In genomic region chr3:57920090-57920432, GRCm38 (mm10) we compare ENCODE assay signal across 21 mouse cellular contexts.
DNase-seq lines count a peak whose midpoint lies in the region; ATAC-seq and TF ChIP-seq lines count a peak whose summit lies in the region.
"Had no signal": no experiment of that assay in that cellular context is flagged by ENCODE, and none has a peak within 500 bp of the region (broad histone marks: within the 10 kb centered on the region; RNA-seq: fewer than 3 reads in every experiment).

No protein-coding gene starts in this region.

- H3K27me3 ChIP-seq in forebrain, embryonic 13.5 days: no peaks in the 10 kb centered on the region
- H3K27me3 ChIP-seq in forebrain, embryonic 11.5 days (ENCODE audit: control insufficient read depth, insufficient read depth, low read length): no peaks in the 10 kb centered on the region
- no peaks in the 10 kb centered on the region for H3K27me3 ChIP-seq in forebrain, postnatal 0 days (ENCODE audit: insufficient read depth, low read length)
- H3K27me3 ChIP-seq in kidney, embryonic 14.5 days (ENCODE audit: control insufficient read depth, insufficient read depth, low read length): no peaks in the 10 kb centered on the region
- H3K27me3 ChIP-seq: CH12.LX; embryonic facial prominence, embryonic 12.5 days; heart, embryonic 15.5 days; hindbrain, embryonic 13.5 days; Patski had no signal

- peak; percentile 77 for ATAC-seq in forebrain, embryonic 13.5 days
- ATAC-seq in forebrain, embryonic 11.5 days (replicated peaks; ENCODE audit: low FRiP score): no peak
- peak; percentile 77 for ATAC-seq in forebrain, postnatal 0 days
- ATAC-seq in kidney, embryonic 14.5 days (ENCODE audit: low FRiP score, low TSS enrichment): no peak
- ATAC-seq: activated CD4-positive, CD25-positive, alpha-beta regulatory T cell, adult 4 months had no signal

- no peak for DNase-seq in forebrain, embryonic 11.5 days (ENCODE audit: low spot score)
- DNase-seq in retina, postnatal 1 day: peak; percentile 15
- no peak for DNase-seq in retina, embryonic 14.5 days (ENCODE audit: low spot score)
- DNase-seq in forebrain, postnatal 0 days: peak; percentile 24
- DNase-seq: adrenal gland, adult 8-10 months; cerebellum, adult 11-12 months; cerebellum, adult 9-10 months; cerebellum, postnatal 25 days; gastrocnemius, postnatal 14 days; heart, adult 2 months; heart, postnatal 14 days had no signal

- H3K4me3 ChIP-seq in forebrain, embryonic 13.5 days: no peak overlapping the region
- H3K4me3 ChIP-seq in forebrain, embryonic 11.5 days (ENCODE audit: low read depth, low read length): no peak overlapping the region
- H3K4me3 ChIP-seq in forebrain, postnatal 0 days (ENCODE audit: low read depth, low read length): no peak overlapping the region
- no peak overlapping the region for H3K4me3 ChIP-seq in kidney, embryonic 14.5 days (ENCODE audit: low read length)
- H3K4me3 ChIP-seq: embryonic facial prominence, embryonic 12.5 days; heart, adult 2 months; heart, embryonic 15.5 days; hindbrain, embryonic 13.5 days had no signal

- no peak overlapping the region for H3K9ac ChIP-seq in forebrain, embryonic 13.5 days
- H3K9ac ChIP-seq in forebrain, embryonic 11.5 days (ENCODE audit: low read length): no peak overlapping the region
- H3K9ac ChIP-seq in forebrain, postnatal 0 days: no peak overlapping the region
- H3K9ac ChIP-seq in kidney, embryonic 14.5 days (ENCODE audit: low read depth, low read length): no peak overlapping the region
- H3K9ac ChIP-seq: embryonic facial prominence, embryonic 12.5 days; heart, embryonic 15.5 days; hindbrain, embryonic 13.5 days had no signal

- WGBS in forebrain, embryonic 13.5 days: 24% methylated on average over 1 of the region's 1 CpGs
- WGBS in forebrain, embryonic 11.5 days: 31% methylated on average over 1 of the region's 1 CpGs
- 11% methylated on average over 1 of the region's 1 CpGs for WGBS in forebrain, postnatal 0 days
- 27% methylated on average over 1 of the region's 1 CpGs for WGBS in kidney, embryonic 14.5 days

- TF ChIP-seq CTCF in forebrain, postnatal 0 days (IDR thresholded peaks at IDR 0.05; ENCODE audit: low read depth): no peak

- no peaks in the 10 kb centered on the region for H3K36me3 ChIP-seq in forebrain, embryonic 13.5 days (ENCODE audit: poor library complexity, severe bottlenecking)
- no peaks in the 10 kb centered on the region for H3K36me3 ChIP-seq in forebrain, embryonic 11.5 days (ENCODE audit: control insufficient read depth, insufficient read depth, low read length)
- H3K36me3 ChIP-seq in forebrain, postnatal 0 days (ENCODE audit: insufficient read depth): no peaks in the 10 kb centered on the region
- H3K36me3 ChIP-seq in kidney, embryonic 14.5 days (ENCODE audit: control insufficient read depth, insufficient read depth, low read length): no peaks in the 10 kb centered on the region
- H3K36me3 ChIP-seq: embryonic facial prominence, embryonic 12.5 days; heart, embryonic 15.5 days; hindbrain, embryonic 13.5 days had no signal

- H3K27ac ChIP-seq in forebrain, embryonic 13.5 days: peak overlapping the region; percentile 79
- H3K27ac ChIP-seq in forebrain, embryonic 11.5 days (ENCODE audit: low read depth, low read length): no peak overlapping the region
- H3K27ac ChIP-seq in forebrain, postnatal 0 days (ENCODE audit: low read depth, low read length): peak overlapping the region; percentile 22; the same call in 1 of the 2 replicates
- no peak overlapping the region for H3K27ac ChIP-seq in kidney, embryonic 14.5 days (ENCODE audit: low read depth, low read length)
- H3K27ac ChIP-seq: embryonic facial prominence, embryonic 12.5 days; heart, adult 2 months; heart, embryonic 15.5 days; hindbrain, postnatal 0 days had no signal

- no peak overlapping the region for H3K4me2 ChIP-seq in forebrain, embryonic 13.5 days
- no peak overlapping the region for H3K4me2 ChIP-seq in forebrain, embryonic 11.5 days (ENCODE audit: low read depth, low read length, severe bottlenecking)
- no peak overlapping the region for H3K4me2 ChIP-seq in forebrain, postnatal 0 days (ENCODE audit: low read depth)
- H3K4me2 ChIP-seq in kidney, embryonic 14.5 days (replicated peaks; ENCODE audit: low read depth, low read length): no peak overlapping the region
- H3K4me2 ChIP-seq: embryonic facial prominence, embryonic 12.5 days; heart, embryonic 11.5 days; heart, embryonic 15.5 days; hindbrain, embryonic 13.5 days had no signal

- H3K4me1 ChIP-seq in forebrain, embryonic 13.5 days: peaks cover 32% of the 10 kb centered on the region
- H3K4me1 ChIP-seq in forebrain, embryonic 11.5 days (replicated peaks; ENCODE audit: control insufficient read depth, insufficient read depth, low read length): no peaks in the 10 kb centered on the region; the same call in 1 of the 2 replicates
- H3K4me1 ChIP-seq in forebrain, postnatal 0 days (ENCODE audit: insufficient read depth): 0 out of 2 replicates have a peak, but pooled peaks cover 5% of the 10 kb centered on the region
- H3K4me1 ChIP-seq in kidney, embryonic 14.5 days (ENCODE audit: control insufficient read depth, insufficient read depth, low read length): no peaks in the 10 kb centered on the region
- H3K4me1 ChIP-seq: embryonic facial prominence, embryonic 12.5 days; heart, embryonic 15.5 days had no signal

- H3K9me3 ChIP-seq in forebrain, embryonic 13.5 days (replicated peaks): no peaks in the 10 kb centered on the region
- no peaks in the 10 kb centered on the region for H3K9me3 ChIP-seq in forebrain, embryonic 11.5 days (ENCODE audit: control insufficient read depth, low read length)
- no peaks in the 10 kb centered on the region for H3K9me3 ChIP-seq in forebrain, postnatal 0 days (ENCODE audit: low read length)
- no peaks in the 10 kb centered on the region for H3K9me3 ChIP-seq in kidney, embryonic 14.5 days (ENCODE audit: control insufficient read depth, low read length)
- H3K9me3 ChIP-seq: embryonic facial prominence, embryonic 12.5 days; heart, embryonic 15.5 days; hindbrain, embryonic 13.5 days had no signal

Comparison
In these comparisons a context has a peak if more than half of its experiments do, and no peak if none do; other contexts are left out.
1. ATAC-seq: peak in forebrain, embryonic 13.5 days (single experiment) and forebrain, postnatal 0 days (single experiment); none in forebrain, embryonic 11.5 days (single experiment) and kidney, embryonic 14.5 days (single experiment).
2. H3K27ac ChIP-seq: peak in forebrain, embryonic 13.5 days (single experiment) and forebrain, postnatal 0 days (single experiment); none in forebrain, embryonic 11.5 days (single experiment) and kidney, embryonic 14.5 days (single experiment).
3. DNase-seq: peak in retina, postnatal 1 day (single experiment) and forebrain, postnatal 0 days (single experiment); none in forebrain, embryonic 11.5 days (single experiment) and retina, embryonic 14.5 days (single experiment).